Mouse (Mus musculus) hindbrain, postnatal 0 days (tissue): ENCODE measurements at regions not wholly inside any gene's neighbourhood (a gene's known extent, or its start where the extent isn't known, plus 50 kb on each side); places are given as distances from the start of the nearest gene placed in this dataset.

Source experiments
- ATAC-seq: fragments of 200-750 bp; cut with Nextera tagmentation; 2 replicates; pipeline ENCODE4 v1.8.0; 2017; ENCODE audit warnings: mild to moderate bottlenecking, moderate TSS enrichment, moderate library complexity
- DNase-seq: peaks from one replicate; pipeline ENCODE4 v3.0.0-alpha.2; 2015; ENCODE audit warnings: low spot score
- H3K27ac ChIP-seq: fragments of 300-500 bp; sonication (generic); 2 replicates; pipeline ENCODE4 v1.5.1; 2014; ENCODE audit warnings: mild to moderate bottlenecking
- H3K27me3 ChIP-seq: fragments of 300-500 bp; sonication (generic); 2 replicates; pipeline ENCODE4 v1.6.1; 2014; ENCODE audit warnings: low read length, mixed read lengths; ENCODE audit not compliant: insufficient read depth
- H3K36me3 ChIP-seq: fragments of 300-500 bp; sonication (generic); 2 replicates; pipeline ENCODE4 v1.6.1; 2014; ENCODE audit warnings: low read length, mixed read lengths; ENCODE audit not compliant: insufficient read depth
- H3K4me1 ChIP-seq: fragments of 300-500 bp; sonication (generic); 2 replicates; pipeline ENCODE4 v1.6.1; 2014; ENCODE audit warnings: antibody characterized with exemption, low read length, mixed read lengths; ENCODE audit not compliant: insufficient read depth
- H3K4me2 ChIP-seq: fragments of 300-500 bp; sonication (generic); 2 replicates; pipeline ENCODE4 v1.6.1; 2014; ENCODE audit warnings: low read depth, mild to moderate bottlenecking, low read length, moderate library complexity, mixed read lengths
- H3K4me3 ChIP-seq: fragments of 300-500 bp; sonication (generic); 2 replicates; pipeline ENCODE4 v1.5.1; 2014; ENCODE audit warnings: low read length
- H3K9ac ChIP-seq: fragments of 300-500 bp; sonication (generic); replicated peaks from 2 replicates; pipeline ENCODE4 v1.6.1; 2014; ENCODE audit warnings: mild to moderate bottlenecking, low read length, moderate library complexity, mixed read lengths
- H3K9me3 ChIP-seq: fragments of 300-500 bp; sonication (generic); 2 replicates; pipeline ENCODE4 v1.6.1; 2016; ENCODE audit warnings: low read length, mixed read lengths
- CTCF ChIP-seq: IDR thresholded peaks from 2 replicates; pipeline ENCODE4 v1.5.1; 2016; ENCODE audit warnings: antibody characterized with exemption, control low read depth, low read depth
- WGBS: fragments of 180-500 bp; shearing (Covaris S2); extraction: QIAGEN DNeasy Blood & Tissue Kit; methylation state at CpG from one replicate; pipeline ENCODE4 v1.1.7; 2014; 5-methylcytosine and 5-hydroxymethylcytosine counted together

GRCm38 (mm10) chr16:76529613-76530012 is 156.0 kb upstream of the Nrip1 start:
- Histone ChIP-seq H3K36me3 (no peaks in the 10 kb centered on the region), H3K27ac (no peak overlapping the region), H3K27me3 (no peaks in the 10 kb centered on the region), H3K4me1 (no peaks in the 10 kb centered on the region), H3K4me2 (no peak overlapping the region), H3K9ac (no peak overlapping the region), H3K4me3 (no peak overlapping the region), H3K9me3 (no peaks in the 10 kb centered on the region)
- no peak for ATAC-seq
- 96% methylated on average over 4 of the region's 4 CpGs for WGBS
- TF ChIP-seq CTCF = no peak
- DNase-seq = no peak

- H3K9me3 ChIP-seq = no peaks in the 10 kb centered on the region
- H3K36me3 ChIP-seq = no peaks in the 10 kb centered on the region
- no peaks in the 10 kb centered on the region for H3K4me1 ChIP-seq
- DNase-seq = no peak
- no peak overlapping the region for H3K4me3 ChIP-seq
- no peak for TF ChIP-seq CTCF
- no peaks in the 10 kb centered on the region for H3K27me3 ChIP-seq
- no peak overlapping the region for H3K27ac ChIP-seq
- no peak overlapping the region for H3K4me2 ChIP-seq
- no peak for ATAC-seq
- 89% methylated on average over 6 of the region's 6 CpGs for WGBS
- no peak overlapping the region for H3K9ac ChIP-seq
Observed at GRCm38 (mm10) chr16:76527106-76527949, 153.7 kb upstream of the Nrip1 start.

GRCm38 (mm10) chr16:76525563-76525962 is 151.9 kb upstream of the Nrip1 start:
- Histone ChIP-seq H3K9ac (no peak overlapping the region), H3K27ac (no peak overlapping the region), H3K4me3 (no peak overlapping the region), H3K4me2 (no peak overlapping the region), H3K27me3 (no peaks in the 10 kb centered on the region), H3K36me3 (no peaks in the 10 kb centered on the region), H3K9me3 (no peaks in the 10 kb centered on the region), H3K4me1 (no peaks in the 10 kb centered on the region)
- TF ChIP-seq CTCF = no peak
- WGBS = 86% methylated on average over 5 of the region's 5 CpGs
- DNase-seq (no peak), ATAC-seq (no peak)

GRCm38 (mm10) chr16:76524921-76525320 is 151.3 kb upstream of the Nrip1 start:
- Histone ChIP-seq H3K36me3 (no peaks in the 10 kb centered on the region), H3K4me1 (no peaks in the 10 kb centered on the region), H3K27me3 (no peaks in the 10 kb centered on the region), H3K27ac (no peak overlapping the region), H3K4me3 (no peak overlapping the region), H3K4me2 (no peak overlapping the region), H3K9me3 (no peaks in the 10 kb centered on the region), H3K9ac (no peak overlapping the region)
- TF ChIP-seq CTCF = no peak
- 87% methylated on average over 4 of the region's 4 CpGs for WGBS
- no peak for ATAC-seq
- no peak for DNase-seq

GRCm38 (mm10) chr16:76521142-76521541 is 147.5 kb upstream of the Nrip1 start:
- ATAC-seq = no peak
- no peak overlapping the region for H3K4me3 ChIP-seq

GRCm38 (mm10) chr16:76520643-76520993 is 147.0 kb upstream of the Nrip1 start:
- 48% methylated on average over 3 of the region's 3 CpGs for WGBS
- no peaks in the 10 kb centered on the region for H3K9me3 ChIP-seq
- H3K36me3 ChIP-seq = no peaks in the 10 kb centered on the region
- H3K4me1 ChIP-seq = no peaks in the 10 kb centered on the region
- no peak for DNase-seq
- no peak for TF ChIP-seq CTCF
- no peak overlapping the region for H3K4me3 ChIP-seq
- H3K27me3 ChIP-seq = no peaks in the 10 kb centered on the region
- no peak for ATAC-seq
- H3K27ac ChIP-seq = no peak overlapping the region
- no peak overlapping the region for H3K4me2 ChIP-seq
- no peak overlapping the region for H3K9ac ChIP-seq

More at GRCm38 (mm10) chr16:76521142-76521541, 147.5 kb upstream of the Nrip1 start:
- WGBS = 94% methylated on average over 6 of the region's 6 CpGs
- TF ChIP-seq CTCF = no peak
- Histone ChIP-seq H3K27me3 (no peaks in the 10 kb centered on the region), H3K36me3 (no peaks in the 10 kb centered on the region), H3K4me1 (no peaks in the 10 kb centered on the region), H3K4me2 (no peak overlapping the region), H3K9me3 (no peaks in the 10 kb centered on the region), H3K27ac (no peak overlapping the region), H3K9ac (no peak overlapping the region)
- no peak for DNase-seq

- Histone ChIP-seq H3K27me3 (no peaks in the 10 kb centered on the region), H3K9me3 (no peaks in the 10 kb centered on the region), H3K4me1 (no peaks in the 10 kb centered on the region), H3K36me3 (no peaks in the 10 kb centered on the region), H3K4me3 (no peak overlapping the region), H3K9ac (no peak overlapping the region), H3K4me2 (no peak overlapping the region), H3K27ac (no peak overlapping the region)
- 70% methylated on average over 10 of the region's 10 CpGs for WGBS
- ATAC-seq = no peak
- no peak for TF ChIP-seq CTCF
- peak; percentile 21 for DNase-seq
Observed at GRCm38 (mm10) chr16:76519911-76520642, 146.4 kb upstream of the Nrip1 start.
